In genomic region chr2:18051026-18051830, GRCm38 (mm10) we compare ENCODE assay signal across 9 mouse cellular contexts. TPM values are rescaled to one million over a fixed set of nuclear protein-coding genes. Genes with fewer than 3 reads are reported as not detected.
DNase-seq lines count a peak whose midpoint lies in the region; ATAC-seq and TF ChIP-seq lines count a peak whose summit lies in the region.
"Had no signal": no experiment of that assay in that cellular context is flagged by ENCODE, and none has a peak within 500 bp of the region (broad histone marks: within the 10 kb centered on the region; RNA-seq: fewer than 3 reads in every experiment).

No protein-coding gene starts in this region.

- H3K36me3 ChIP-seq in heart, embryonic 11.5 days (ENCODE audit: control insufficient read depth, insufficient read depth, low read length), result no peaks in the 10 kb centered on the region
- no peaks in the 10 kb centered on the region for H3K36me3 ChIP-seq in embryonic facial prominence, embryonic 12.5 days
- no peaks in the 10 kb centered on the region for H3K36me3 ChIP-seq in hindbrain, postnatal 0 days (ENCODE audit: insufficient read depth, low read length)
- no peaks in the 10 kb centered on the region for H3K36me3 ChIP-seq in midbrain, embryonic 15.5 days (replicated peaks)

- no peak for ATAC-seq in heart, embryonic 11.5 days (replicated peaks; ENCODE audit: insufficient number of reproducible peaks, low FRiP score, low TSS enrichment)
- no peak for ATAC-seq in embryonic facial prominence, embryonic 12.5 days (ENCODE audit: insufficient number of reproducible peaks, insufficient read depth, low FRiP score, low TSS enrichment)
- no peak for ATAC-seq in hindbrain, postnatal 0 days
- ATAC-seq in midbrain, embryonic 15.5 days (replicated peaks), result no peak

- peak overlapping the region; percentile 95 for H3K4me2 ChIP-seq in heart, embryonic 11.5 days
- peak overlapping the region; percentile 79 for H3K4me2 ChIP-seq in embryonic facial prominence, embryonic 12.5 days (replicated peaks)
- peak overlapping the region; percentile 84 for H3K4me2 ChIP-seq in hindbrain, postnatal 0 days (ENCODE audit: low read depth, low read length)
- peak overlapping the region; percentile 54 for H3K4me2 ChIP-seq in midbrain, embryonic 15.5 days

- no peak for TF ChIP-seq CTCF in hindbrain, postnatal 0 days (IDR thresholded peaks at IDR 0.05; ENCODE audit: low read depth)

- H3K9me3 ChIP-seq in heart, embryonic 11.5 days (replicated peaks; ENCODE audit: control insufficient read depth, low read length), result no peaks in the 10 kb centered on the region
- no peaks in the 10 kb centered on the region for H3K9me3 ChIP-seq in embryonic facial prominence, embryonic 12.5 days
- no peaks in the 10 kb centered on the region for H3K9me3 ChIP-seq in hindbrain, postnatal 0 days (ENCODE audit: low read length)
- H3K9me3 ChIP-seq in midbrain, embryonic 15.5 days, result no peaks in the 10 kb centered on the region

- H3K4me3 ChIP-seq in heart, embryonic 11.5 days (ENCODE audit: low read depth, low read length), result peak overlapping the region; percentile 35
- H3K4me3 ChIP-seq in embryonic facial prominence, embryonic 12.5 days, result 0 out of 2 replicates have a peak overlapping the region, but pooled peaks have one; percentile 5
- H3K4me3 ChIP-seq in hindbrain, postnatal 0 days (ENCODE audit: low read length), result peak overlapping the region; percentile 93
- H3K4me3 ChIP-seq in midbrain, embryonic 15.5 days, result peak overlapping the region; percentile 14; the same call in 1 of the 2 replicates

- WGBS in heart, embryonic 11.5 days (ENCODE audit: insufficient replicate concordance), result 28% methylated on average over 11 of the region's 11 CpGs
- WGBS in embryonic facial prominence, embryonic 12.5 days, result 10% methylated on average over 11 of the region's 11 CpGs
- WGBS in hindbrain, postnatal 0 days, result 30% methylated on average over 11 of the region's 11 CpGs
- 9% methylated on average over 11 of the region's 11 CpGs for WGBS in midbrain, embryonic 15.5 days

- no peaks in the 10 kb centered on the region for H3K27me3 ChIP-seq in heart, embryonic 11.5 days (ENCODE audit: control insufficient read depth, insufficient read depth, low read length)
- H3K27me3 ChIP-seq in embryonic facial prominence, embryonic 12.5 days, result no peaks in the 10 kb centered on the region
- no peaks in the 10 kb centered on the region for H3K27me3 ChIP-seq in hindbrain, postnatal 0 days (ENCODE audit: insufficient read depth, low read length)
- H3K27me3 ChIP-seq in midbrain, embryonic 15.5 days (replicated peaks), result no peaks in the 10 kb centered on the region

- H3K4me1 ChIP-seq in heart, embryonic 11.5 days (ENCODE audit: control insufficient read depth, insufficient read depth, low read length), result peaks cover 10% of the 10 kb centered on the region
- peaks cover 33% of the 10 kb centered on the region for H3K4me1 ChIP-seq in embryonic facial prominence, embryonic 12.5 days
- H3K4me1 ChIP-seq in hindbrain, postnatal 0 days (ENCODE audit: insufficient read depth, low read length), result peaks cover 9% of the 10 kb centered on the region; the same call in 1 of the 2 replicates
- peaks cover 39% of the 10 kb centered on the region for H3K4me1 ChIP-seq in midbrain, embryonic 15.5 days

- H3K27ac ChIP-seq in heart, embryonic 11.5 days (ENCODE audit: low read depth, low read length), result peak overlapping the region; percentile 100
- H3K27ac ChIP-seq in embryonic facial prominence, embryonic 12.5 days, result peak overlapping the region; percentile 100
- H3K27ac ChIP-seq in hindbrain, postnatal 0 days, result peak overlapping the region; percentile 61
- H3K27ac ChIP-seq in midbrain, embryonic 15.5 days, result peak overlapping the region; percentile 97; the same call in 1 of the 2 replicates

- no peak for DNase-seq in heart, adult 9 months (ENCODE audit: low spot score in 2 of 2)
- no peak for DNase-seq in hindbrain, postnatal 0 days (ENCODE audit: low spot score)
- DNase-seq in adipocyte (ENCODE audit: low spot score), result no peak
- DNase-seq in urinary bladder, postnatal 25 days (ENCODE audit: low spot score), result no peak
- DNase-seq in thymus, postnatal 0 days (ENCODE audit: low spot score), result no peak

- H3K9ac ChIP-seq in heart, embryonic 11.5 days (ENCODE audit: low read depth, low read length), result peak overlapping the region; percentile 77
- peak overlapping the region; percentile 37; the same call in 1 of the 2 replicates for H3K9ac ChIP-seq in embryonic facial prominence, embryonic 12.5 days
- peak overlapping the region; percentile 31; the same call in 1 of the 2 replicates for H3K9ac ChIP-seq in hindbrain, postnatal 0 days (replicated peaks; ENCODE audit: low read length)
- H3K9ac ChIP-seq in midbrain, embryonic 15.5 days, result 0 out of 2 replicates have a peak overlapping the region, but pooled peaks have one; percentile 20

RNA-seq across cellular contexts. Expression of gene Skida1, which starts 2.4 kb away (rescaled TPM):
- 6.0 and 6.4 TPM in 2 replicates for polyA plus RNA-seq in heart, embryonic 11.5 days (2014; fragmentation: Nextera tagmentation; extraction: Ambion mirVana)
- polyA plus RNA-seq in embryonic facial prominence, embryonic 12.5 days (2016; fragmentation: Nextera tagmentation; extraction: Ambion mirVana), result 14.2 and 14.7 TPM in 2 replicates
- total RNA-seq in hindbrain, postnatal 0 days (2014; rRNA removed), result 14.1 and 22.7 TPM in 2 replicates
- polyA plus RNA-seq in hindbrain, postnatal 0 days (2015; fragmentation: Nextera tagmentation; extraction: Ambion mirVana), result 4.4 and 5.0 TPM in 2 replicates
- polyA plus RNA-seq in midbrain, embryonic 15.5 days (2015; fragmentation: Nextera tagmentation; extraction: Ambion mirVana), result 8.1 and 9.0 TPM in 2 replicates
- 0.65 and 0.77 TPM in 2 replicates for polyA plus RNA-seq in thymus, postnatal 0 days (2015; fragmentation: Nextera tagmentation; extraction: Ambion mirVana)

RNA-seq across cellular contexts. Expression of gene Mllt10, which starts 3.8 kb away (rescaled TPM):
- 25.9 and 36.4 TPM in 2 replicates for polyA plus RNA-seq in heart, embryonic 11.5 days (2014; fragmentation: Nextera tagmentation; extraction: Ambion mirVana)
- polyA plus RNA-seq in embryonic facial prominence, embryonic 12.5 days (2016; fragmentation: Nextera tagmentation; extraction: Ambion mirVana), result 69.9 and 73.8 TPM in 2 replicates
- 20.1 and 25.6 TPM in 2 replicates for total RNA-seq in hindbrain, postnatal 0 days (2014; rRNA removed)
- polyA plus RNA-seq in hindbrain, postnatal 0 days (2015; fragmentation: Nextera tagmentation; extraction: Ambion mirVana), result 30.0 and 34.6 TPM in 2 replicates
- polyA plus RNA-seq in midbrain, embryonic 15.5 days (2015; fragmentation: Nextera tagmentation; extraction: Ambion mirVana), result 49.9 and 53.1 TPM in 2 replicates
- polyA plus RNA-seq in thymus, postnatal 0 days (2015; fragmentation: Nextera tagmentation; extraction: Ambion mirVana), result 53.2 and 70.2 TPM in 2 replicates

RNA-seq across cellular contexts. Expression of gene A930004D18Rik, which starts 13.7 kb away (rescaled TPM):
- 7.1 and 9.1 TPM in 2 replicates for polyA plus RNA-seq in heart, embryonic 11.5 days (2014; fragmentation: Nextera tagmentation; extraction: Ambion mirVana)
- 16.4 and 18.7 TPM in 2 replicates for polyA plus RNA-seq in embryonic facial prominence, embryonic 12.5 days (2016; fragmentation: Nextera tagmentation; extraction: Ambion mirVana)
- 2.3 and 3.7 TPM in 2 replicates for total RNA-seq in hindbrain, postnatal 0 days (2014; rRNA removed)
- polyA plus RNA-seq in hindbrain, postnatal 0 days (2015; fragmentation: Nextera tagmentation; extraction: Ambion mirVana), result 9.0 and 9.9 TPM in 2 replicates
- polyA plus RNA-seq in midbrain, embryonic 15.5 days (2015; fragmentation: Nextera tagmentation; extraction: Ambion mirVana), result 8.1 and 11.8 TPM in 2 replicates
- polyA plus RNA-seq in thymus, postnatal 0 days (2015; fragmentation: Nextera tagmentation; extraction: Ambion mirVana), result 2.6 and 3.3 TPM in 2 replicates

RNA-seq across cellular contexts. Expression of gene H2al2a, which starts 54.5 kb away (rescaled TPM):
- polyA plus RNA-seq in heart, embryonic 11.5 days (2014; fragmentation: Nextera tagmentation; extraction: Ambion mirVana), result not detected in 2 replicates
- polyA plus RNA-seq in embryonic facial prominence, embryonic 12.5 days (2016; fragmentation: Nextera tagmentation; extraction: Ambion mirVana), result not detected in 2 replicates
- not detected in 2 replicates for total RNA-seq in hindbrain, postnatal 0 days (2014; rRNA removed)
- polyA plus RNA-seq in hindbrain, postnatal 0 days (2015; fragmentation: Nextera tagmentation; extraction: Ambion mirVana), result not detected in 2 replicates
- polyA plus RNA-seq in midbrain, embryonic 15.5 days (2015; fragmentation: Nextera tagmentation; extraction: Ambion mirVana), result not detected in 2 replicates
- polyA plus RNA-seq in thymus, postnatal 0 days (2015; fragmentation: Nextera tagmentation; extraction: Ambion mirVana), result not detected in 2 replicates
- polyA plus RNA-seq: C2C12 had no signal

Comparison
In these comparisons a context has a peak if more than half of its experiments do, and no peak if none do; other contexts are left out.
1. H3K4me3 ChIP-seq: peak in every context shown above with its lines; median percentile 93 in hindbrain, postnatal 0 days; 35 in heart, embryonic 11.5 days; 14 in midbrain, embryonic 15.5 days; 5 in embryonic facial prominence, embryonic 12.5 days.
2. H3K9ac ChIP-seq: peak in every context shown above with its lines; median percentile 77 in heart, embryonic 11.5 days; 37 in embryonic facial prominence, embryonic 12.5 days; 31 in hindbrain, postnatal 0 days; 20 in midbrain, embryonic 15.5 days.